Mouse (Mus musculus) neutrophil, adult 59 days (primary cell): ENCODE measurements around the gene Tmx2. TPM values are rescaled to one million over a fixed set of nuclear protein-coding genes. Genes with fewer than 3 reads are reported as not detected.

Experiments
- total RNA-seq, 2 experiments: library from RNA; stranded (reverse); gene quantifications; 1 replicate in 1 of 2; 2 replicates in 1 of 2; pipeline ENCODE4 v1.2.4; 2023

Gene Tmx2
- total RNA-seq: 10 to 100 TPM; 16.0 to 17.0 TPM

DNA sequence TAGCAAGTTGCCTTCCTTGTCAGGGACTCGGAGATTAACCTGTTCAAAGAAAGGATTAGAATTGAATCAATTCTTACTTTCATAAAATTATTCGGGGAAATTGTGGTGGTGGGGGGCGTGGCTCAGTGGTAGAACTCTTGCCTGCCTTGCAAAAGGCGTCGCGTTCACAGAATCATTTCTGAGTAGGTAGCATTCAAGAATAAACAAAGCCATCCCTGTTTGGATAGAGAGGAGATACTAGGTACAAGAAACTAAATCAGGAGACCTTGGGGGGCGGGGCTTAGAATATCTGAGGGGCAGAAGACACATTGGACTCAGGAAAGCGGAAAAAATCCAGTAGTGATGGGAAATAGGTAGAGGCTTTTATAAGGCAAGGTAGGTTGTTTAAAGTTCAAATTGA lies at the start of gene Tmx2:
Gene Tmx2, minus strand, starts transcription at position 125 of the 400 bp plus-strand sequence.

DNA sequence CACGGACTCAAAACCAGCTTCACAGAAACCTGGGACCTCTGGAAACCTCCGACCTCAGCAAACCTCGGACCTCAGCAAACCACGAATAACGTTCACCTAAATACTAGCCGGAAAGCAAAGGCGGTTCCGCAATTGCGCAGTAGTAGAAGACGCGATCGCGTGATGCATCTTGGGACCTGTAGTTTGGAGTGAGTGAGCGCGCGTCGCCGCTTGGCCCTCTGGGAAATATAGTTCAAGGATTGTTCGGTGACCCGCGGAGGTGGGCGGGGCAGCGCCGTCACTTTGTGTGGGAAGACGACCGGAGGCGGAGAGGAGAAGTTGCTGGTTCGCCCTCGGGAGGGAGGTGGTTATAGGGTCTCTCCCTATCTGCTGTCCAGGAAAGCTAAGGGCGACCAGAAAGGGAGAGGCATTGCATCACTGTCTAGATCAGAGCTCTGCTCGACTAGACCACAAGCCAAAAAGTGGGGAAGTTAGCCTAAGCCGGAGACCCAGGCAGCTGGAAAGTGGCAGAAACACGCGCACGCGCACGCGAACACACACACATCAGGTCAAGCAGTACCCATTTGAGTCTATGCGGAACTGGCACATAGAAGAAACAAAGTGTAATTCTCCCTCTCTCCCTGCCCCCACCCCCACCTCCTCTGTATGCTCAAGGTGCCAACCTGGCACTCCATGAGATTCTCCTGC lies 48.4 kb upstream of the Tmx2 start, which contains the start of gene Clp1:
Gene Clp1, minus strand, starts transcription at position 179 of the 687 bp plus-strand sequence.

DNA sequence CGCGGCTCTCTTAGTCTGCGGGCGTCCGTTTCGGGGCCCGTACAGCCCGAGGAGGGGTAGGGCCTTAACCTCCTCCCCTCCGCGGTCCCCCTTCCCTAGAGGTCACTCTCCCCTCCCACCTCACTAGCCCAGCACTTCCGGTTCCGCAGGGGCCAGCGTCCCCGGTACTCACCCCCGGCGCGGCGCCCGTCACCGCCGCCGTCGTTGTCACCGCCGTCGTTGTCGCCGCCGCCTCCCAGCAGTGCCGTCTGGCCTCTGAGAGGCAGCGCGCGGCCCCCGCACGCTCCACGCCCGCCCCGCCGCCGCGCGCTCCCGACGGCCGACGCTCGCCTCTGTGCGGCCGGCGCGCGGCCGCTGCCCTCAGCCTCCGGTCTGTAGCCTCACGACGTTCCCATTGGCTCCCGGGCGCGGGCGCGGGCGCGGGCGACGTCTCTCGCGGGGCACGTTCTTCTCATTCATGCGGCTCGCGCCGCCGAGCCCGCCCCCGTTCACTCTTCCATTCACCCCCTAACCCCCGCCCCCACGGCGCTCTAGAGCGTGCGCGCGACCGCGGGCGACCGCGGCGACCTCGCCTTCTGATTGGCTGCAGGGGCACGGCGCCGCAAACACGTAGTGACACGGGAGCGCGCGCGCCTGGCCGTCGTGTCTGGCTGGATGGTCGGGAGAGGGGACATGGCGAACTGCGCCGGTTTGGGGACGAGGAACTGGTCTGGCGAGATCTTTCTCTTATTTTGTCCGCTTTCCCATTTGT lies 36.0 kb upstream of the Tmx2 start, which contains the start of gene Zdhhc5:
Gene Zdhhc5, minus strand, starts transcription at position 370 of the 751 bp plus-strand sequence.

DNA sequence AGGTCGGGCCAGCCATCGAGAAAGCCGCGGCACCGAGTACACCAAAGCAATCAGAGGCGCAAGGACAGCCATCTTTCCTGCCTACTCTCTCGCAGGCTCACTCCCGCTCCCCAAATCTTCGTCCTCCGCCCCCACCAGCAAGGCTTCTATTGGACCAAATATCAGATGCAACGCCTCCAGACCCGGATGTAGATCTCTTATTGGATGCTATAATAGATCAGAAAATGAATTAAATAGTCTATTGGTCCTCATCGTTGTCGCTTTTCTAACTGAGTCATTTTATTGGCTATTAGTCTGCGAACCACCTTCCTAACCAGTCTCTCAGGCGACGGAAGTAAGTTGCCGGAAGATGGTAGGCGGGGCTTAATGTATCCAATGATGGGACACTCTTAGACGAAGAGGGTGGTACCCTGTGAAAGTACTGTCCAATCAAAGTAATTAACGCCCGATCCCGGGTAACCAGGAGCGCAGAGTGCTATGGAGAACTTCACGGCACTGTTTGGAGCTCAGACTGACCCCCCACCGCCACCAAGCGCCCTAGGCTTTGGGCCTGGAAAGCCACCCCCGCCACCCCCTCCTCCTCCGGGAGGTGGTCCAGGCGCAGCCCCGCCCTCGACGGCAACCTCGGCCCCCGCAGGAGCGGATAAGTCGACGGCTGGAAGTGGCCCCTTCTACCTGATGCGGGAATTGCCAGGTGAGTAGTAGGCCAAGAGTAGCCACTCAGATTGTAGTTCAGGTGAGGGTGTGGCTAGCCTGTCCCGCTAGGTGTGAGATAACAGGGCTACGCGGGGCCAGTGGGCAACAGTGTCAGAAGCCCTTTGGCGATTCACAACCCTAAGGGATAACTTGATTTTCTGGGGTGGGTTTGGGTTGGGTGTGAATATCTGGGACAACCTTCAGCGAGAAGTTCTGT lies 716 bp downstream of the Tmx2 start, which contains the start of the genes Gm28635 and Med19:
Gene Gm28635, minus strand, starts transcription at position 74 of the 913 bp plus-strand sequence.
Gene Med19, plus strand, starts transcription at position 435 of the 913 bp plus-strand sequence.

DNA sequence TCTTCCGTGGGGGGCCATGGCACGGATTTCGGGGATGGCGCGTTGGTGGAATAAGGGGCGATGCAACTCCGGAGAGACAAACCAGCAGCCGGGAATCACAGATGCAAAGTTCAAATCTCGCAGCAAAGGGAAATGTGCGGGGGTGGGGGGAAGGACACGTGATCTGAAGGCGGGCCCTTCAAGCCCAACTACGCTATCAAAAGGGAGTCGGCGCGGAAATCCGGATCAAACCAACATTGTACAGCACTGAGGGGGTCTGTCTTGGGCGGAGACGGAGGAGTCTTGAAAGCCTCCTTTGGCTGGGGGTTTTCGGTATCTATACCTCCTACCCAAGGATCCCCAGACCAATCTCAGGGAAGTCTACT lies 8.4 kb downstream of the Tmx2 start, which contains the start of gene Selenoh:
Gene Selenoh, minus strand, starts transcription at position 202 of the 365 bp plus-strand sequence.

DNA sequence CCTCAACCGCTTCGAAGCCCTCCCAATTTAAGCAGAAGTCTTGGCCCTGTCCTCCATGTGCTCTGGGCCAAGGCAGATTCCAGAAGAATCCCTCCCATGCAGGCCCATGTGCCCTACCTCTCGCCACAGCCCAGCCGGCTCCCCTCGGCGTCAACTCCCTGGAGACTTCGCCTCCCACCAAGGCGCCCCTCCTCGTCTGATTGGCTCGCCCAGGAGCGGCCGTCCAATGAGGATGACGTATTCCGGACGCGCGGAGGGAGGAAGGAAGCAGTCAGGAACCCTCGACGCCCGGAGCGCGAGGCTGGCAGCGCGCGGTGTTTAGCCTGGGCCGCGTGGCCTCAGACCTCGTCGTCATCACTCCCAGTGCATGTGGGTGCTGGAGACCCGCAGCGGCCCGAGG lies 20.1 kb downstream of the Tmx2 start, which contains the start of gene Btbd18:
Gene Btbd18, plus strand, starts transcription at position 274 of the 400 bp plus-strand sequence.

DNA sequence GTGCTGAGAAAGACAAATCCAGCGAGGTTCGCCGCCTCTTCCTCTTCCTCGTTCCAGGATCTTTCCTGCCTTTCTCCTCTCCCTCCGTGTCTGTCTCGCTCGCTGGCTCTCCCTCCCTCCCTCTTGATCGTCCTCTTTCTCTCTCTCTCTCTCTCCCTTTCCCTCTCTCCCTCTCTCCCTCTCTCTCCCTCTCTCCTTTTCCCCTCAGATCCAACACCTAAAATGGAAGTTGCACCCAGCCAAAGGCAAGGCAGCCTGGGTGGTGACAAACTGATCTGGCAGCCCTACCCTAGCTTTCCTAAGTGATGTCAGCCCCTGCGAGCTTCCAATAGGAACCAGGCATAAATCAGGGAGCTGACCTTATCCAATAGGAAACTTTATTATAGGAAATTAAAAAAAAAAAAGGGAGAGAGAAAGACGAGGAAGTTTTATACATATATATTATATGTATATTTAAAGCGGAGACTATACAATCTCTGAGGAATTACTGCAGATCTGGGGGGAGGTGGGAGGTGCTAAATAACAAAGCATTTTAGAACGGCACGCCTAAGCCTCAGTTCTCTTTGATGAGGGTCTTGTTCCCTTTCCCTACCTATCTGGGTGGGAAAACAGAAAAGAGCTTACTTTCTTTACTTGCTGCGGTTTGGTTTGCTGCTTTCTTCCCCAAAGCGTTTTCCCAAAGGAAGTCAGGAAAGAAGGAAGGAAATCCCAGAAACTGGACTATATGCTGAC lies 28.3 kb downstream of the Tmx2 start, which contains the start of gene Ctnnd1:
Gene Ctnnd1, minus strand, starts transcription at position 302 of the 732 bp plus-strand sequence.

Other genes with a start within 250 kb of the Tmx2 start
- gene Tfpi, start 202.4 kb downstream of the Tmx2 start, total RNA-seq: 1 to 10 TPM; 3.2 to 4.5 TPM
- 10 to 100 TPM; 13.6 to 20.2 TPM for gene Ctnnd1, start 28.4 kb downstream of the Tmx2 start, total RNA-seq
- not detected for gene Btbd18, start 20.1 kb downstream of the Tmx2 start, total RNA-seq
- gene Selenoh, start 8.4 kb downstream of the Tmx2 start, total RNA-seq: 10 to 100 TPM; 33.9 to 48.3 TPM
- gene Gm28635, start 1.1 kb downstream of the Tmx2 start, total RNA-seq: not detected
- 1 to 10 TPM; 8.7 to 9.4 TPM for gene Med19, start 738 bp downstream of the Tmx2 start, total RNA-seq
- gene Zdhhc5, start 36.0 kb upstream of the Tmx2 start, total RNA-seq: 10 to 100 TPM; 39.0 TPM
- gene Clp1, start 48.2 kb upstream of the Tmx2 start, total RNA-seq: 10 to 100 TPM; 16.4 to 22.9 TPM
- gene Ypel4, start 54.9 kb upstream of the Tmx2 start, total RNA-seq: 1 to 10 TPM; 2.1 to 2.3 TPM
- gene Gm19426, start 64.5 kb upstream of the Tmx2 start, total RNA-seq: not detected
- under 1 TPM; 0.20 to 0.90 TPM for gene Serping1, start 96.3 kb upstream of the Tmx2 start, total RNA-seq
- 10 to 100 TPM; 21.7 to 29.5 TPM for gene Ube2l6, start 119.7 kb upstream of the Tmx2 start, total RNA-seq
- under 1 TPM in 1 of 2 experiments, not detected in 1; 0.35 TPM for gene Smtnl1, start 143.5 kb upstream of the Tmx2 start, total RNA-seq
- gene Timm10, start 147.9 kb upstream of the Tmx2 start, total RNA-seq: 1 to 10 TPM; 5.6 to 7.0 TPM
- 10 to 100 TPM in 1 of 2 experiments, 1 to 10 TPM in 1; 6.7 to 11.0 TPM for gene Slc43a1, start 159.7 kb upstream of the Tmx2 start, total RNA-seq
- gene Rtn4rl2, start 207.6 kb upstream of the Tmx2 start, total RNA-seq: not detected